Mouse (Mus musculus) left cerebral cortex, postnatal 25 days (tissue): Measurements from ENCODE around the gene Tob2. TPM values are rescaled to one million over a fixed set of nuclear protein-coding genes. Genes with fewer than 3 reads are reported as not detected.

Experiments used
- DNase-seq, 2 experiments: peaks; one replicate each; pipeline ENCODE4 v3.0.0; 2022; ENCODE audit warnings: low spot score in 2 of 2, mixed read lengths in 1 of 2
- intact Hi-C: fragments of 180-260 bp; cut with DNase I; formaldehyde crosslinking; loops from one replicate; pipeline ENCODE4 v1.15.1; 2025
- total RNA-seq, 2 experiments: library from RNA; stranded (reverse); gene quantifications; 2 replicates each; pipeline ENCODE4 v1.2.3; 2021

Tob2 gene
- total RNA-seq: 10 to 100 TPM; 25.5 to 27.2 TPM

- peak; percentile 70 to 85 for DNase-seq
- intact Hi-C loops: loop anchor here (1.0 kb wide), 1 partner anchor 22 kb away; no protein-coding TSS in a partner anchor
These were observed at the start of gene Tob2 for GRCm38 (mm10) chr15:81858517-81859329. TSS of gene Tob2 (minus strand) at chr15:81858796.

GRCm38 (mm10) chr15:81907953-81908352 is 49.4 kb upstream of the Tob2 start:
- DNase-seq: no peak
- intact Hi-C loops: loop anchor here (5.0 kb wide), 2 partner anchors 36 to 76 kb away; partner anchors contain the start of genes Aco2 and Phf5a

GRCm38 (mm10) chr15:81904939-81905338 is 46.3 kb upstream of the Tob2 start:
- intact Hi-C loops: loop anchor here (5.0 kb wide), 2 partner anchors 33 to 73 kb away; partner anchors contain the start of genes Aco2 and Phf5a
- peak; percentile 70 to 80 for DNase-seq

- intact Hi-C loops: no loop called here
- DNase-seq: no peak
These were observed 40.2 kb upstream of the Tob2 start for GRCm38 (mm10) chr15:81898751-81899150.

- no peak for DNase-seq
- intact Hi-C loops: no loop called here
These were observed 39.1 kb upstream of the Tob2 start for GRCm38 (mm10) chr15:81897607-81898285.

- intact Hi-C loops: no loop called here
- DNase-seq: no peak
These were observed 37.8 kb upstream of the Tob2 start for GRCm38 (mm10) chr15:81896407-81896806.

- intact Hi-C loops: no loop called here
- no peak for DNase-seq
These were observed 35.4 kb upstream of the Tob2 start for GRCm38 (mm10) chr15:81894002-81894401.

GRCm38 (mm10) chr15:81891822-81892580 is 33.4 kb upstream of the Tob2 start:
- no peak for DNase-seq
- intact Hi-C loops: loop anchor here (1.0 kb wide), 1 partner anchor 12 kb away; no protein-coding TSS in a partner anchor

- intact Hi-C loops: loop anchor here (1.0 kb wide), 1 partner anchor 11 kb away; no protein-coding TSS in a partner anchor
- DNase-seq: peak; percentile 54 to 91
These were observed 32.7 kb upstream of the Tob2 start for GRCm38 (mm10) chr15:81891140-81891802.

GRCm38 (mm10) chr15:81889175-81889574 is 30.6 kb upstream of the Tob2 start:
- intact Hi-C loops: no loop called here

GRCm38 (mm10) chr15:81886795-81887550 is 28.4 kb upstream of the Tob2 start:
- intact Hi-C loops: no loop called here
- DNase-seq: peak in 1 of 2 experiments; percentile 42

More at GRCm38 (mm10) chr15:81889175-81889574, 30.6 kb upstream of the Tob2 start:
- no peak for DNase-seq

- no peak for DNase-seq
- intact Hi-C loops: no loop called here
These were observed 26.9 kb upstream of the Tob2 start for GRCm38 (mm10) chr15:81885418-81885934.

- no peak for DNase-seq
- intact Hi-C loops: no loop called here
These were observed 23.8 kb upstream of the Tob2 start for GRCm38 (mm10) chr15:81882348-81882747.

- peak; percentile 86 to 96 for DNase-seq
- intact Hi-C loops: loop anchor here (1.0 to 5.0 kb wide), 2 partner anchors 12 to 43 kb away; no protein-coding TSS in a partner anchor
These were observed 21.2 kb upstream of the Tob2 start for GRCm38 (mm10) chr15:81879531-81880401.

- intact Hi-C loops: loop anchor here (5.0 kb wide), 1 partner anchor 35 kb away; no protein-coding TSS in a partner anchor
These were observed 13.9 kb upstream of the Tob2 start, which contains the start of gene Aco2 for GRCm38 (mm10) chr15:81872262-81873136. TSS of gene Aco2 (plus strand) at chr15:81872309.

GRCm38 (mm10) chr15:81871604-81872261 is 13.1 kb upstream of the Tob2 start, which contains the start of gene Phf5a:
TSS of gene Phf5a (minus strand) at chr15:81871911.
- intact Hi-C loops: loop anchor here (5.0 kb wide), 1 partner anchor 36 kb away; no protein-coding TSS in a partner anchor
- peak; percentile 89 to 94 for DNase-seq

More at GRCm38 (mm10) chr15:81872262-81873136, 13.9 kb upstream of the Tob2 start, which contains the start of gene Aco2:
- DNase-seq: peak; percentile 100
